Mouse (Mus musculus): Measurements from ENCODE around the gene Rab26.

Rab26 gene

GRCm38 (mm10) chr17:24548435-24548834 lies 14.4 kb upstream of the Rab26 start:
- DNase-seq (ENCODE audit: extremely low read depth, low read depth, low spot score) = no peak

- no peak for DNase-seq (ENCODE audit: extremely low read depth, low read depth, low spot score)
These were observed 12.2 kb upstream of the Rab26 start for GRCm38 (mm10) chr17:24546234-24546633.

GRCm38 (mm10) chr17:24545247-24545646 lies 11.2 kb upstream of the Rab26 start:
- no peak for DNase-seq (ENCODE audit: extremely low read depth, low read depth, low spot score)

GRCm38 (mm10) chr17:24544613-24545012 lies 10.6 kb upstream of the Rab26 start:
- no peak for DNase-seq (ENCODE audit: extremely low read depth, low read depth, low spot score)

- no peak for DNase-seq (ENCODE audit: extremely low read depth, low read depth, low spot score)
These were observed 6.4 kb upstream of the Rab26 start for GRCm38 (mm10) chr17:24540375-24540774.

GRCm38 (mm10) chr17:24538950-24539349 lies 4.9 kb upstream of the Rab26 start:
- no peak for DNase-seq (ENCODE audit: extremely low read depth, low read depth, low spot score)

GRCm38 (mm10) chr17:24537536-24537935 lies 3.5 kb upstream of the Rab26 start:
- no peak for DNase-seq (ENCODE audit: extremely low read depth, low read depth, low spot score)

- no peak for DNase-seq (ENCODE audit: extremely low read depth, low read depth, low spot score)
These were observed 1.3 kb upstream of the Rab26 start for GRCm38 (mm10) chr17:24535300-24535699.

GRCm38 (mm10) chr17:24533099-24533992 lies 664 bp downstream of the Rab26 start:
- peak; percentile 31 for DNase-seq (ENCODE audit: extremely low read depth, low read depth, low spot score)

- DNase-seq (ENCODE audit: extremely low read depth, low read depth, low spot score) = no peak
These were observed 2.0 kb downstream of the Rab26 start for GRCm38 (mm10) chr17:24532045-24532444.

GRCm38 (mm10) chr17:24531064-24531463 lies 2.9 kb downstream of the Rab26 start:
- DNase-seq (ENCODE audit: extremely low read depth, low read depth, low spot score) = no peak

- no peak for DNase-seq (ENCODE audit: extremely low read depth, low read depth, low spot score)
These were observed 3.5 kb downstream of the Rab26 start for GRCm38 (mm10) chr17:24530361-24531050.

GRCm38 (mm10) chr17:24529883-24530282 lies 4.1 kb downstream of the Rab26 start:
- no peak for DNase-seq (ENCODE audit: extremely low read depth, low read depth, low spot score)

GRCm38 (mm10) chr17:24529007-24529451 lies 5.0 kb downstream of the Rab26 start:
- no peak for DNase-seq (ENCODE audit: extremely low read depth, low read depth, low spot score)

- no peak for DNase-seq (ENCODE audit: extremely low read depth, low read depth, low spot score)
These were observed 5.5 kb downstream of the Rab26 start for GRCm38 (mm10) chr17:24528560-24528918.

GRCm38 (mm10) chr17:24527723-24528559 lies 6.1 kb downstream of the Rab26 start, which contains the start of gene Traf7:
Traf7 (minus strand) TSS chr17:24527938.
- peak; percentile 100 for DNase-seq (ENCODE audit: extremely low read depth, low read depth, low spot score)

- no peak for DNase-seq (ENCODE audit: extremely low read depth, low read depth, low spot score)
These were observed 6.7 kb downstream of the Rab26 start for GRCm38 (mm10) chr17:24527315-24527714.

GRCm38 (mm10) chr17:24524734-24525133 lies 9.3 kb downstream of the Rab26 start:
- no peak for DNase-seq (ENCODE audit: extremely low read depth, low read depth, low spot score)

- no peak for DNase-seq (ENCODE audit: extremely low read depth, low read depth, low spot score)
These were observed 13.6 kb downstream of the Rab26 start for GRCm38 (mm10) chr17:24520450-24520849.

- DNase-seq (ENCODE audit: extremely low read depth, low read depth, low spot score) = no peak
These were observed 19.4 kb downstream of the Rab26 start for GRCm38 (mm10) chr17:24514270-24515257.

All from fat pad, adult 2 months (tissue).